Mouse (Mus musculus): ENCODE measurements around the gene Hnrnpr.

The Hnrnpr gene

DNA sequence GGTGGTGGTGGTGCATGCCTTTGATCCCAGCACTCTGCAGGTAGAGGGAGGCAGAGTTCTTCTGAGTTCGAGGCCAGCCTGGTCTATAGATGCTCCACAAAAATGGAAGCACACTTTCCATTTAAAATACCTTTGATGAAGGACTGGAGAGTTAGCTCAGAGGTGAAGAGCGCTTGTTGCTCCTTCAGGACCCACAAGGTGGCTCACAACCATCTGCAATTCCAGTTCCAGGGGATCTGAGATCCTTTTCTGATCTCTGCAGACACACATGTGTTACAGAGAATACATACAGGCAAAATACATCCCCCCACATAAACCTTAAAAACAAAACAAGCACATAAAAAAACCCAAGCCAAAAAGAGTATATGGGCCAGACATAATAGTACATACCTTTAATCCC is 2.4 kb upstream of the Hnrnpr start:
- DNase-seq (ENCODE audit: low read depth, low spot score), result no peak

DNA sequence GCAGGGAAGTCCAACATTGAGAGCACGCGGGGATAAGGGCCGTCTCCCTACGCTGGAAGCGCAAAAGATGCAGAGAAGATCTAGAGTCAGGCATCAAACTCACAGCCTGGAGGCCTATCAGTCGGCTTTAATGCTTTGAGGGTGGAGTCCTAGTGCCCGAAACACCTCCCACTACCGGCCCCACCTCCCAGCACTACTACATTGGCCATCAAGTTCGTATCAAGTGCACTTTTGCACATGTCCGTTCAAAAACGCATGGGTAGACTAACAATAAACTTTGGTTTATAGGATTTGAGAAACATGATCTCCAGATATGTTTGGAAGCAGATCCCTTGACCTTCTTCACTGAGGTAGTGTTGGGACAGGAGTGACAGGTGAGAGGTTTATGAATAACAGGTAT is 962 bp upstream of the Hnrnpr start:
- peak; percentile 74 for DNase-seq (ENCODE audit: low read depth, low spot score)

DNA sequence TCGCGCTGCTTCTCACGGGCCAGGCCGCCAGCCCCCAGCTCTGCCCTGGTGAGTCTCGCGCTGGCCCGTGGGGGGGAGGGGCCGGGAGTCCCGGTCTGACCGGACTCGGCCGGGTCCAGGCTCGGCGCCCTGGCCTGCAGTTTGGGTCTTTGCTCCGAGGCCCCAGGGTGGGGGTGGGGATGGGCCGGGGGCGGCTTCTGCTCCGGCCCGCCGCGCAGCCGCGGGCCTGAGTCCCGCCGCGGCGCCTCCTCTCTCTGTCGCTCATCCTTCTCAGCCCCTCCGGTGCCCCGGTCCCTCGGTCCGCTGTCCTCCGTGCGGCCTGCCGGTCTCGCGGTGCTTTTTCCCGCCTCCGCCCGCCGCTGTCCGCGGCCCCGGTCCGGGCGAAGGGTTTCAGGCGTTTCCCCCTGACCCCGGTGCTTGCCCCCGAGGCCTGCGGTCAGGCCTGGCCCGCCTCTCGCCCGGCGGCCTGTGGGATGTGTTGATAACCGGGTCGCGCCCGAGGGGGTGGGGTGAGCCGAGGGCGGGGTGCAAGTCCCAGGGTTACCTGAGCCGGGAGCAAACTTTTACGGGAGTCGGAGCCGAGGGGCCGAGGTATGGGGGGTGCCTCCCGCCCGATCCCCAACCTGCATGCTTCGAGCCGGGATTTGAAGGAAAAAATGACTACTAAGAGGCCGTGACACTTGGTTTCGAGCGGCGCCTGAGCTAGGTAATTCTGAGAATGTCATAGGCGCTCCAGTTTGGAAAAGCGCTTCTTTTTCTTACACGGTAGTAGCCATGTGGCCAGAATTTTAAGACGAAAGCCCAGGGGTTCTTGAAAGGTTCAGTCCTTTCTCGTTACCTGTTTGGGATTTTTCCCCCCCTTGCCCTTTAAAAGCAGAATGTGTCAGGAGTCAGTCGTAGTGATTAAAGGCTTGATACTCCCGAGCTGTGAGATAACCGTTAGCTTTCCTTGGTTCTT is 579 bp downstream of the Hnrnpr start:
- DNase-seq (ENCODE audit: low read depth, low spot score), result peak; percentile 69

DNA sequence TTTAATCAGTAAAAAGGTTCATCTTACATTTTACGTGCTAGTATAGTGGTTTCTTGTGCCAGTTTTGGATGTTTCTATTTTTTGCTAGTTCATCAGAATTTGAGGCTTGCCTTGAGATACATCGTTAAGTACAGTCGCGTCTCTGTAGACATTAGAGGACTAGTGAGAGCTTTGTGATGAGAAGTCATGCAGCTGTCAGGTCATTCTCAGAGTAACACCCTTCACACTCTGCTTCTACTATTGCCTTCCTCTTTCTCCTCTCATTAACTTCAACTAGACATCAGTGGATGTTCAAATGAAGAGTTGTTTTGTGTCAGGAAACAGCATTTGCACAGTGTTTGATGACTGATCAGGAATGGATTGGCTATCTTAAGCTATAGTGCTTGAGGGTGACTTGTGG is 1.9 kb downstream of the Hnrnpr start:
- DNase-seq (ENCODE audit: low read depth, low spot score), result peak; percentile 29

DNA sequence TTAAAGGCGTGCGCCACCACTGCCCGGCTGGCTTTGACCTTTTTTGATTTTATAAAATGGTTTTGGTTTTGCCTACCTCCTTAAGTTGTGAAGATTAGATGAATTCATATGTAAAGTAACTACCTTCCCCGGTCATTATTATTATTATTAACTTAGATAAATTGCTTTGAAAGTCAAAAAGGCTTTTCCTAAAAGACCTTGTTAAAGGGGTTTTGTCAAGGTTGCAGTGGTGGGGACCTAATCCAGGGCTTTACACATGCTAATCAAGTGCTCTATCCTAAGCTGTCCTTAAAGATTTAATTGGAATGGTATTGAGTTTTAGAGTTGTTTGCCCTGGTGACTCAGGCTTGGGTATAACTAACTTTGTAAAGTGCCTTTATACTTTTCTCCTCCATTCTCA is 6.9 kb downstream of the Hnrnpr start:
- DNase-seq (ENCODE audit: low read depth, low spot score), result no peak

DNA sequence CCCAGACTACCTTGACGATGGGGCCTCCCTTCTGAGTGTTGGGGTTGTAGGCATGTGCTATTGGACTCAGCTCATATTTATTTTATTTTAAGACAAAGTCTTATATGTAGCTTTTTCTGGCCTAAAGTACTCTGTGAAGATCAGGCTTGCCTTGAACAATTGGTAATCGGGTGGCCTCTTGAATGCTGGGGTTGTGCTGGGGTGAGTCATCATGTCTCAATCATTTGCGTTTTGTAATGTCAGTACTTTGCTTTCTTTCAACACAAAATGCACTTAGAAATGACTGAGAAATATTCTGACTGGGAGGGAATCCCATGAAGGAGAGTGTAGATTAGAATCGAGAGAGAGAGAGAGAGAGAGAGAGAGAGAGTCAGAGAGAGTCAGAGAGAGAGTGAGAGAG is 9.3 kb downstream of the Hnrnpr start:
- DNase-seq (ENCODE audit: low read depth, low spot score), result no peak

DNA sequence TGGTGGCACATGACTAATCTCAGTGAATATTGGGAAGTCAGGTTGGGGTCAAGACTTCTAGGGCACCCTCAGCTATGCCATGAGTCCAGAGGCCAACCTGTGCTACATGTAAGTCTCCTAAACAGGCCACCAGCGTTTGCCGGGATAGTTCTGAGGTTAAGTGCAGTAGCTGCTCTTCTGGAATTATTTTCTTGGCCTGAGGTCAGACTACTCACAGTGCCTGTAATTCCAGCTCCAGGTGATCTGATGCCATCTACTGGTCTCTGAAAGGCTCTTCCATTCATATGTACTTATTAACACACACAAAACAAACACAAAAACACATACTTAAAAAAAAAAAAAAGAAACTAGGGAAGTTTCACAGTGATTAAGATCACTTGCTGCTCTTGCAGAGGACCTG is 13.5 kb downstream of the Hnrnpr start:
- no peak for DNase-seq (ENCODE audit: low read depth, low spot score)

DNA sequence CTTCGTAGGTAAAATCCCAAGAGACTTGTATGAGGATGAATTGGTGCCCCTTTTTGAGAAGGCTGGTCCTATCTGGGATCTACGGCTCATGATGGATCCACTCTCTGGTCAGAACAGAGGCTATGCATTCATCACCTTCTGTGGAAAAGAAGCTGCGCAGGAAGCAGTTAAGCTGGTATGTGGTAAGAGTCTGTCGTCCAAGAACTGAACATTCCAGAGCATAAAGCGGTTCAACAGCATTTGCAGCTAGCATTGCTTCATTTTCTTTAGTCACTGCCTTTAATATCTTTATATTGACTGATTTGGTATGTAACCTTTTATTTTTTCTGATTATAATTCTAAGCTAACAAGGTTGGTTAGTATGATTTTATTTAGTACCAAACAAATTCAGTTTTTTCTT is 16.5 kb downstream of the Hnrnpr start:
- no peak for DNase-seq (ENCODE audit: low read depth, low spot score)

DNA sequence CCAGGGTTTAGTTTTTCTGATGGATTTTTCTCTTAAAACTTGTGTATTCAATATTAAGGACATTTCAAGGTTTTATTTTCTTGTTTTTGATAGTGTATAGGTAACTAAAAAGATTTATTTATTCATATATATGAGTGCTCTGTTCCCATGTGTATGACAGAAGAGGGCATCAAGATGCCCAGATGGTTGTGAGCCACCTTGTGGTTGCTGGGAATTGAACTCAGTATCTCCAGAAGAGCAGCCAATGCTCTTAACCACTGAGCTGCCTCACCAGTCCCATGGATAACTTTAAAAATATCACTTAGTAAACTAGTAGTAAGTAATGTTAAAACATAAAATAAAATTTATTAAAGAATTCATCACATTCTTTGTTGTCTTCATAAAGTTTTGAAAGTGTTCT is 17.4 kb downstream of the Hnrnpr start:
- DNase-seq (ENCODE audit: low read depth, low spot score), result no peak

DNA sequence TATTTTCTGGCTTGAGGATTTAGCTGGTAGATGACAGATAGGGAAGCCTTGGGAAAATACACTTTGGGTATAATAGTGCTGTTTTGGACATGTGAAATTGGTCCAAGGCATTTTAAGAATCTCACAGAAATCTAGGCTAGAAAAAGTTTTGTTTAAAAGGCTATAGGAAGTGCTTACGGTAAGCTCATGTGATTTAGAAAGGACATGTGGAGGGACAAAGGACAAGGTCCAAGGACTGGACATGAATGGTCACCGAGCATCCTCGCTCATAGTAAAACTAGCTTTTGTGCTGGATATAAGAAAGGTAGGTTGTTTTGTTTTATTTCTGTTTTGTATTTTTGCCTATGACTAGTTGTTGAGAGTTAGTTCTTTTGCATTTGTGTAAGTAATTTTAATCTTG is 21.0 kb downstream of the Hnrnpr start:
- DNase-seq (ENCODE audit: low read depth, low spot score), result no peak

DNA sequence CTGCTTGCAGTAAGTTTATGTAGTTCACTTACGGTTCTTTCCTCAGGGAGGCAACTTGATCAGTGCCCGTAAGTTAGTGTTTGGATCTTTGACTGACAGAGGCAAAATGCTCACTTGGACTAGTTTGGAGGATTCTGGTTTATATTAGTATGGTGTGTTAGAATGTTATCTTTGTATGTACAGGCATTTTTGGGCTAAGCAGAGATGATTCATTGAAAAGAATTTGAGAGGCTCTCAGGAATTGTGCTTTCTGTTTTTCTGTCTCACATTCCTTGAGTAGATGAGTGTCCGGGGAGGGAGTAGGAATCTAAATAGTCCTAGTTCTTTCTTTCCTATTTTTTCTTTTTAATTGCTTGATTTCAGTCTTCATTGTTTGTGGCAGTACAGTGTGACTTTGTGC is 22.4 kb downstream of the Hnrnpr start:
- no peak for DNase-seq (ENCODE audit: low read depth, low spot score)

DNA sequence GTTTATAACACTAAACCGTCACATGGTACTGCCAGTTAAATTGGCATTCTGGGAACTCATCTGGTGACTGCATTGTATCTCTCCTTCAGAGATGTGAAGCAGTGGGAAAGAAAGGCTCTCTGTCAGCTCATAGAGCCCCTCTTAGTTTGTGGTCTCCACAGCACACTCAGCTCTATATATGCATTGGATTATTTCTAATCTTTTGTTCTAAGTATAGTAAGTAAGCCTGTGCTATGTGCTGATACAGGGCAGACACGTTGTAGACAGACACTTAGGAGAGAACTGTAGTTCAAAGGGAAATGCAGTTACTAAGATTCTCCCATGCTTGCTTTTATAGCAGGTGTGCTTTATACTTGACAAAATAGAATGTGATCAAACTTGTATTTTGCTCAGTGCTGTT is 24.3 kb downstream of the Hnrnpr start:
- DNase-seq (ENCODE audit: low read depth, low spot score), result no peak

DNA sequence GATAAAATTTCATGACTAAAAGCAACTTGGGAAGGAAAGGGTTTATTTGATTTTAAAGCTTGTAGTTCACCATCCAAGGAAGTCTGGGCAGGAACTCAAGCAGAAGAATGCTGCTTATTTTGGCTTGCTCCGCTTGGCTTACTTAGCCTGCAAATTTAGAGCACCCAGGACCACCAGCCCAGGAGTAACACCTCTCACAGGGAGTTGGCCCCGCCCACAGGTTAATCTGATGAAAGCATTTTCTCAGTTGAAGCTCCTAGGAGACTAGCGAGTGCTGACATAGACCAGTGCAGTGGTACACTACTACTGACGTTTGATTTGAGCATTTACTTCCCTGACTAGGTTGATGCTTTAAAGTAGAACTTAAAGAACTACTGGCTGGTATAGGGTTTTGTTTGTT is 26.4 kb downstream of the Hnrnpr start:
- DNase-seq (ENCODE audit: low read depth, low spot score), result no peak

DNA sequence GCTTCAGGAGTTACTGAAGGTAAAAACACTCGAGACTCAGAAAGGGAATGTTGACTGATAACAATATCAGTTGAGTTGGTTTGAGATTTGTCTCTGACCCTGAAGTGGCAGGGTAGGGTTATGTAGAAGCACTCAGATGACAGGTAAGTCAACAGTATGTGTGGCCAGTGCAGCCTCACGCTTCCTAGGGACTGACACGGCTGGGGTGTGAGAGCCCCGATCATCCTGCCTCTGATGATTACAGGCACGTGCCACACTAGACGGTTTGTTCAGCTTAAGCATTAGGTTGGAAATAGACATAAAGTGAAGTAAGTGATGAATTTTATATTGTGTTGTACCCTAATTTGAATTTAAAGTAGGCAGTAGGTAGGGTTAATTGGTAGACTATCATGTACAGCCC is 38.9 kb downstream of the Hnrnpr start:
- DNase-seq (ENCODE audit: low read depth, low spot score), result no peak

DNA sequence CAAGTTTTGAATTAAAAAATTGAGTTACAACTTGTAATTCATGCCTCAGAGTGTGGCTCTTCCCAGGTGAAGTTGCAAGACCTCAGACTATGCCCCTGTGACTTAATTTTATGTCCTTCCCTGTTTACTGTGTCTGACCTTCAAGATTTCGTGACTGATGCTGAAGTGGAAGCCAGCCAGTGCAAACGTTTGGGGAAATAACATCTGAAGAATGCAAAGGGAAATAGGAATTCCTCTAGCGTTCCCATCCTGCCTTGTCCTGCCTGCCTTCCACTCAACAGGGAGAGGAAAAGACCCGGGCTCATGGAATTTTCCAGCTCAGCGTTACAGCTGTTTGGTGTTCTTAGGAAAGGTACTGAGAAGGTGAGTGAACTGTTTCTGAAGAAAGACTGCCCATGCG is 46.3 kb downstream of the Hnrnpr start:
- no peak for DNase-seq (ENCODE audit: low read depth, low spot score)

DNA sequence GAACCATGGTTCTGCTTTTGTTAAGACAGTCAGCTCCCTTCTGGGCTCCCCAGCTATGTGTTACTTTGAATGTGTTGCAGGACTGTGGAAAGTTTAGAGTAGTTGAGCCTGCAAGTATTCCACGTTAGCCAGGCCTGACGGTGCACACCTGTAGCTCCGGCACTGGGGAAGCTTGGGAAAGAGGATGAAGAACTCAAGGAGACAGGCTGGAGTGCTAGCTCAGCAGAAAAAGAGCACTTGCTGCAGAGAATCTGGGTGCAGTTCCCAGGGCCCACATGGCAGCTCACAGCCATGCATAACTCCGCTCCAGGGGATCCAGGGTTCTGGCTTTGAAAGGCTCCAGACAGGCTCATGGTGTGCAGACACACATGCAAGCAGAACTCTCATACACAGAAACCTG is 46.7 kb downstream of the Hnrnpr start:
- no peak for DNase-seq (ENCODE audit: low read depth, low spot score)

DNA sequence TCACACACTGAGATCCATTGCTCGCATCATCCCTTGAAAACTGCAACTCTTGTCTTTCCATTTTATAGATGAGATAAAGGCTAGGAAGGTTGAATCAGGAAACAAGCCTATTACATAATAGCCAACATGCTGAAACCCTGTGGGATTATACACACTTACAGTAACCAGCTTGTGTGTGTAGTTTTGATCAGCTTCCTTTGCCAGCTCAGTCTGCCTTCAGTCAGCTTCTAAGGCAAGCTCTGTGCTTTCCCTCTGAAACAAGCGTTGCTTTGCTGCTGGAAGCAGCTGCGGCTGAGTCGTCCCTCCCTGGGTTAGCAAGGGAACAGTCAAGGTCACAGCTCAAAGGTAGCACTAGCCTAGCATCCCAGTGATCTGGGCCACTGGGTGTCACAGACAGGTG is 57.1 kb downstream of the Hnrnpr start:
- no peak for DNase-seq (ENCODE audit: low read depth, low spot score)

DNA sequence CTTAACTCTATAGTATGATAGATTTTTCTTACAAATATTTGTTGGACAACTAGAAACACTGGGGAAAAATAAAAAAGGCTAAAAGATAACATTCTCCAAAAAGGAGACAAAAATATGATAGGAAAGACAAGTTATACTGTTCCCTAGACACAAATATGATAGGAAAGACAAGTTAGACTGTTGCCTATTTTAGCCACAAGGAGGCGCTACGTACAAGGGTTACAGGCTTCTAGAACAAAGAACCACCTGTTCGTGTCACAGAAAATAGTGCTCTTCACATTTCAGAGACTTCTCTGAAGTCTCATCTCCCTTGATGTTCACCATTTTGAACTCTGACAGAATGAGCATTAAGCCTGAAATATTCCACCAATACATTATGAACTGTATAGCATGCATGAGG is 59.0 kb downstream of the Hnrnpr start:
- peak; percentile 44 for DNase-seq (ENCODE audit: low read depth, low spot score)

DNA sequence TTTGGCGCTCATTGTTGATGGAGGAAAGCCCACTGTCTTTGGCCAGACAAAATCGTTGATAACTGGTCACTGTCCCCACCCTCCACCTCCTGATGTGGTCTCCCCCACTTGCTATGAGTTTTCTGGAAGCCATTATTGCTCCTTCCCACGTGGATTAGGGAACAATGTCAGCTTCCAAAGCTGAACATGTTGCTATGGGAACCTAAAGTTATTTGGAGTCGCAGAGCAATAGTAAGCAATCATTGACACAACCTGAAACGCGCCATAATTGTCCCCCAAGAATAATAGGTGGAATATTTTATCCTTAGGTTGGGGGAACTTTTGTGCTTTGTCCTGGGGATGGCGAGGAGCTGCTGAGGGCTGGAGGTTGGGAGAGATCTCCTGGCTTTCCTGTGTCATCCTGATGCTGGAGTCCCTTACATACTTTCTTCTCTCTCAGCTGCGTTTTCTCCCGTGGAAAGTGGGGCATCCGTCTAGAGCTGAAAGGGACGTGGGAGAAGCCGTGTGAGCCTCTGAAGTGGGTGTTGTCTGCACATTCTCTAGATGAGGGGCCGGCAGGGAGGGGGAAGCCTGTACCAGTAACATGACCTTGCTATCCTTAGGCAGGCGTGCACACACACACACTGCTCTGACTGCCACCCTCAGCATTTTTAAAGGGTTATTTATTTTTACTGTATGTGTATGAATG is 62.9 kb downstream of the Hnrnpr start:
- DNase-seq (ENCODE audit: low read depth, low spot score), result no peak

DNA sequence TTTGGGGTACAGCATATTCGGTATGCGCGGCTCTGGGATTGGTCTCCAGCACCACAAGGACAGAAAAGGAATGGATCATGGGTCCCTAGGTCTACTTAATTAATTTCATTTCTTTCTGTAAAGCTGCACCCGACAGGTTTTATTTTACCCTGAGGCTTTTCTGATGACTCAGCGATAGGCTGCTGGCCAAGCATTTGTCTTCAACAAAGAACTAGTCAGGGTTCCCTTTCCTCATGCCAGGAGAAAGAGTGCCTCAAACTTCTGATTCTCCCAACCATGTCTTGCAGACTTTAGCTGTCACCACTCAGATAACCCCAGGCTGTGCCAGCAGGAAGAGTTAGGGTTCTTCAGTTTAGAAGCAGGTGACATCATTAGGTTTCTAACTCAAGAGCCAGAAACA is 66.3 kb downstream of the Hnrnpr start:
- DNase-seq (ENCODE audit: low read depth, low spot score), result no peak

DNA sequence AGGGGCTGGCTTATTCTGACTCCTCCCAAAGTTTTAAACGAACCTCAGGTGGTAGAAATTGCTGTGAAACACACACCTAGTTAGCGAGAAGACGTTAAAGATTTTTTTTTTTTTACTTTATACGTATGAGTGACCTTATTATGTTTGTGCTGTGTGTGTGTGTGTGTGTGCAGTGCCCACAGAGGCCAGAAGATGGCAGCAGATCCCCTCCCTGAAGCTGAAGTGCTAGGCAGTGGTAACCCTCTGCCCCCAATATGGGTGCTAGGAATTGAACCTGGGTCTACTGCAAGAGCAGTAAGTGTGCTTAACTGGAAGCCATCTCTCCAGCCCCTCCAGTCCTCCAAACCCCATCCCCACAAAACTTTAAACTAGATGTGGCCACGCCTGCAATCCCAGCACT is 72.3 kb downstream of the Hnrnpr start:
- no peak for DNase-seq (ENCODE audit: low read depth, low spot score)

DNA sequence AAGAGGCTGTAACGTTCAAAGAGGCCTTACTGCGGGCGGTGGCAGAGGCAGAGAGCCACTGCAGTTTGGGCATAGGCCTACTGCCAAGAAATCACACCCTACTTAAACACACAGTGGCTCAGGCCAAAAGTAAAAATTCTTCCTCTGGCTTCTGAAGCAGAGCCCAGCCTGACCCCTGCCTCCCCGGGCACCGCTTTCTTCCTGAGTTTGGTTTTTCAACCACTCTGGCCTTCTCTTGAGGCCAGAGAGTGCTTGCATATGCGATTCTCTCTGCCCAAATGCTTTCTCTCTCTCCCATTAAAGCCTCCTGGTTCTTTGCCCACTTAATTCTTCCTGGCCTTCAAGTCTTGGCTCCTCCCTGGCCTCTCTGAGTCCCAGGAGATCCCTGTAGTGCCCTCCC is 73.1 kb downstream of the Hnrnpr start:
- no peak for DNase-seq (ENCODE audit: low read depth, low spot score)

DNA sequence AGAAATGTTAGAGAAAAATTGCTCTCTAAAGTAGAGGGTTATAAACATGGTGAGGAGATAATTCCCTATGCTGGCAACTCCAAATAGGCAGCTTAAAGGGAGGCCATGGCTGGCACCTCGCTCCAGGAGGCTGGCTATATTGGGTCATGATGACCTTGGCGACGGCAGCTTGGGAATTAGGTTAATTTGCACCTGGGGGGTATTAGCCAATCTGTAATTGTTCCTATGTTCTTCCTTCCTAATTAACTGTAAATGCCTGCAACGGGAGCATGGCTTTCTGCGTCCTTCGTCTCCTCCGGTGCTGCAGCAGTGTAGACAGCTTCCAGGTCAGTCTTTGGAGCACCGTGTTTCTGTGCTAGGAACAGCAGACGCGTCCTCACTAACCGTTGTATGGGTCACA is 76.5 kb downstream of the Hnrnpr start:
- no peak for DNase-seq (ENCODE audit: low read depth, low spot score)
